27 mouse cellular contexts compared by ENCODE assay signal in the genomic region with DNA sequence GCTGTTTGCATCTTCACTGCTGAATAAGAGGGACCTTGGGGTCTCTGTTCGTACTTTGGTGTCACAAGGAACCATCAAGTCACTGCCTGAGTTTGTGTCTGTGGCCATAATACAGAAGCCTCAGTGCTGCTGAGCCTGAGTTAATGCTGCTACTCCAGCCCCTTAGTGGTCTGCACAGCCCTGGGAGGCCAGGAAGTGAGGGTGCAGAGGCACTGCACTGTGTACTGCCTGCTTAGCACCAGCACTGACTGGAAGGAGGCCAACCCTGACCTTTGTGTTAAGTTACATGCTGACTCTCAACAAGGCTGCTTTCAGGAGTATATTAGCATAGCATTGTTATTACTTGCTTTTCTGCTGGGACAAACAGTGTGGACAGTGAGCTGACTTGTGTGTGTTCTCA.
DNase-seq lines count a peak whose midpoint lies in the region; ATAC-seq and TF ChIP-seq lines count a peak whose summit lies in the region.
"Had no signal": no experiment of that assay in that cellular context is flagged by ENCODE, and none has a peak within 500 bp of the region (broad histone marks: within the 10 kb centered on the region; RNA-seq: fewer than 3 reads in every experiment).

No protein-coding gene starts in this region.

- no peak overlapping the region for H3K27ac ChIP-seq in lung, embryonic 14.5 days (ENCODE audit: low read depth)
- no peak overlapping the region for H3K27ac ChIP-seq in forebrain, postnatal 0 days (ENCODE audit: low read depth, low read length)
- H3K27ac ChIP-seq in intestine, embryonic 15.5 days: no peak overlapping the region
- H3K27ac ChIP-seq: embryonic facial prominence, embryonic 10.5 days; embryonic facial prominence, embryonic 15.5 days; forebrain, embryonic 12.5 days; heart, embryonic 13.5 days; stomach, postnatal 0 days had no signal

- WGBS in lung, embryonic 14.5 days: 84% methylated on average over 1 of the region's 1 CpGs
- 88% methylated on average over 1 of the region's 1 CpGs for WGBS in forebrain, postnatal 0 days
- WGBS in intestine, embryonic 15.5 days: 86% methylated on average over 1 of the region's 1 CpGs

- no peaks in the 10 kb centered on the region for H3K9me3 ChIP-seq in lung, embryonic 14.5 days (ENCODE audit: low read depth, low read length)
- H3K9me3 ChIP-seq in forebrain, postnatal 0 days (ENCODE audit: low read length): no peaks in the 10 kb centered on the region
- no peaks in the 10 kb centered on the region for H3K9me3 ChIP-seq in intestine, embryonic 15.5 days
- H3K9me3 ChIP-seq: embryonic facial prominence, embryonic 10.5 days; embryonic facial prominence, embryonic 15.5 days; forebrain, embryonic 12.5 days; G1E; heart, embryonic 13.5 days had no signal

- ATAC-seq in lung, embryonic 14.5 days (ENCODE audit: insufficient read depth): no peak
- ATAC-seq in forebrain, postnatal 0 days: no peak
- ATAC-seq in intestine, embryonic 15.5 days: no peak
- ATAC-seq: intestine, postnatal 0 days; midbrain, embryonic 16.5 days; Patski had no signal

- TF ChIP-seq CTCF in lung, embryonic 14.5 days (IDR thresholded peaks at IDR 0.05; ENCODE audit: low read depth): no peak
- TF ChIP-seq CTCF in forebrain, postnatal 0 days (IDR thresholded peaks at IDR 0.05; ENCODE audit: low read depth): no peak

- DNase-seq in adrenal gland, postnatal 25 days: peak; percentile 4
- DNase-seq in adrenal gland, adult (ENCODE audit: inconsistent age in 2 of 2, low spot score in 1 of 2): no peak
- peak; percentile 19 for DNase-seq in lung, embryonic 14.5 days
- DNase-seq in lung, postnatal 36 days: no peak
- peak; percentile 6 for DNase-seq in NIH3T3 (ENCODE audit: low read depth)
- no peak for DNase-seq in forebrain, postnatal 0 days
- DNase-seq: cerebellum, adult 8-10 months; cerebellum, postnatal 25 days; gastrocnemius, postnatal 10 days; heart, postnatal 10 days; kidney, adult 9 months; kidney, postnatal 14 days; liver; lung, postnatal 4 days; right cerebral cortex, postnatal 4 days; thymus, adult 18-20 months; thymus, postnatal 25 days had no signal

- H3K4me3 ChIP-seq in lung, embryonic 14.5 days (ENCODE audit: low read depth, low read length): no peak overlapping the region
- no peak overlapping the region for H3K4me3 ChIP-seq in forebrain, postnatal 0 days (ENCODE audit: low read depth, low read length)
- H3K4me3 ChIP-seq in intestine, embryonic 15.5 days (replicated peaks): no peak overlapping the region
- H3K4me3 ChIP-seq: embryonic facial prominence, embryonic 10.5 days; embryonic facial prominence, embryonic 15.5 days; forebrain, embryonic 12.5 days; heart, embryonic 13.5 days had no signal

- H3K27me3 ChIP-seq in lung, embryonic 14.5 days (ENCODE audit: insufficient read depth, low read length): no peaks in the 10 kb centered on the region
- no peaks in the 10 kb centered on the region for H3K27me3 ChIP-seq in forebrain, postnatal 0 days (ENCODE audit: insufficient read depth, low read length)
- H3K27me3 ChIP-seq in intestine, embryonic 15.5 days (replicated peaks): no peaks in the 10 kb centered on the region
- H3K27me3 ChIP-seq: embryonic facial prominence, embryonic 15.5 days; forebrain, embryonic 12.5 days; heart, embryonic 13.5 days; Patski had no signal

- H3K4me1 ChIP-seq in lung, embryonic 14.5 days (ENCODE audit: insufficient read depth): no peaks in the 10 kb centered on the region
- H3K4me1 ChIP-seq in forebrain, postnatal 0 days (ENCODE audit: insufficient read depth): no peaks in the 10 kb centered on the region
- no peaks in the 10 kb centered on the region for H3K4me1 ChIP-seq in intestine, embryonic 15.5 days (replicated peaks)
- H3K4me1 ChIP-seq: embryonic facial prominence, embryonic 10.5 days; embryonic facial prominence, embryonic 15.5 days; forebrain, embryonic 12.5 days; heart, embryonic 13.5 days had no signal

- H3K36me3 ChIP-seq in lung, embryonic 14.5 days (ENCODE audit: insufficient read depth): no peaks in the 10 kb centered on the region
- H3K36me3 ChIP-seq in forebrain, postnatal 0 days (ENCODE audit: insufficient read depth): no peaks in the 10 kb centered on the region
- no peaks in the 10 kb centered on the region for H3K36me3 ChIP-seq in intestine, embryonic 15.5 days
- H3K36me3 ChIP-seq: embryonic facial prominence, embryonic 10.5 days; embryonic facial prominence, embryonic 15.5 days; forebrain, embryonic 12.5 days; G1E; heart, embryonic 13.5 days had no signal

- no peak overlapping the region for H3K9ac ChIP-seq in lung, embryonic 14.5 days
- no peak overlapping the region for H3K9ac ChIP-seq in forebrain, postnatal 0 days
- H3K9ac ChIP-seq in intestine, embryonic 15.5 days: no peak overlapping the region
- H3K9ac ChIP-seq: embryonic facial prominence, embryonic 15.5 days; forebrain, embryonic 12.5 days; heart, embryonic 13.5 days had no signal

- H3K4me2 ChIP-seq in lung, embryonic 14.5 days: no peak overlapping the region
- no peak overlapping the region for H3K4me2 ChIP-seq in forebrain, postnatal 0 days (ENCODE audit: low read depth)
- no peak overlapping the region for H3K4me2 ChIP-seq in intestine, embryonic 15.5 days (replicated peaks)
- H3K4me2 ChIP-seq: embryonic facial prominence, embryonic 15.5 days; forebrain, embryonic 12.5 days; heart, embryonic 13.5 days had no signal

Comparison
In these comparisons a context has a peak if more than half of its experiments do, and no peak if none do; other contexts are left out.
1. DNase-seq: peak in adrenal gland, postnatal 25 days (single experiment), lung, embryonic 14.5 days (single experiment) and NIH3T3 (single experiment); none in adrenal gland, adult (0 of 2), lung, postnatal 36 days (single experiment) and forebrain, postnatal 0 days (single experiment).